Mouse (Mus musculus): ENCODE results near the gene Zfp316.

Zfp316 gene

GRCm38 (mm10) chr5:143222287-143222686, 47.5 kb downstream of the Zfp316 start:
- DNase-seq (ENCODE audit: low spot score), result no peak

- no peak for DNase-seq (ENCODE audit: low spot score)
Measured at GRCm38 (mm10) chr5:143220996-143221395, 48.8 kb downstream of the Zfp316 start.

GRCm38 (mm10) chr5:143213832-143214231, 56.0 kb downstream of the Zfp316 start:
- DNase-seq (ENCODE audit: low spot score), result no peak

- DNase-seq (ENCODE audit: low spot score), result no peak
Measured at GRCm38 (mm10) chr5:143205015-143205414, 64.8 kb downstream of the Zfp316 start.

Data from layer of hippocampus, adult 11-12 months (tissue).